Mouse (Mus musculus) kidney, postnatal 0 days (tissue): ENCODE measurements around the gene Cd44. TPM values are rescaled to one million over a fixed set of nuclear protein-coding genes. Genes with fewer than 3 reads are reported as not detected.

ENCODE experiments used
- ATAC-seq: fragments of 200-750 bp; cut with Nextera tagmentation; replicated peaks from 2 replicates; pipeline ENCODE4 v1.8.0; 2017; ENCODE audit warnings: low read depth, moderate number of reproducible peaks, moderate TSS enrichment, moderate library complexity; ENCODE audit not compliant: low FRiP score
- DNase-seq: peaks from one replicate; pipeline ENCODE4 v3.0.0-alpha.2; 2016; ENCODE audit warnings: low spot score
- H3K27ac ChIP-seq: fragments of 300-500 bp; sonication (generic); 2 replicates; pipeline ENCODE4 v1.5.1; 2014; ENCODE audit warnings: mild to moderate bottlenecking
- H3K27me3 ChIP-seq: fragments of 300-500 bp; sonication (generic); 2 replicates; pipeline ENCODE4 v1.6.1; 2014; ENCODE audit warnings: low read length, mixed read lengths; ENCODE audit not compliant: insufficient read depth
- H3K36me3 ChIP-seq: fragments of 300-500 bp; sonication (generic); 2 replicates; pipeline ENCODE4 v1.6.1; 2014; ENCODE audit warnings: low read length, mixed read lengths; ENCODE audit not compliant: insufficient read depth
- H3K4me1 ChIP-seq: fragments of 300-500 bp; sonication (generic); replicated peaks from 2 replicates; pipeline ENCODE4 v1.6.1; 2014; ENCODE audit warnings: antibody characterized with exemption, low read length, mixed read lengths; ENCODE audit not compliant: insufficient read depth
- H3K4me2 ChIP-seq: fragments of 300-500 bp; sonication (generic); 2 replicates; pipeline ENCODE4 v1.6.1; 2014; ENCODE audit warnings: mild to moderate bottlenecking, low read length, moderate library complexity, mixed read lengths
- H3K4me3 ChIP-seq: fragments of 300-500 bp; sonication (generic); replicated peaks from 2 replicates; pipeline ENCODE4 v1.5.1; 2014; ENCODE audit warnings: low read depth, low read length
- H3K9ac ChIP-seq: fragments of 300-500 bp; sonication (generic); 2 replicates; pipeline ENCODE4 v1.6.1; 2014; ENCODE audit warnings: low read depth, low read length
- H3K9me3 ChIP-seq: fragments of 300-500 bp; sonication (generic); replicated peaks from 2 replicates; pipeline ENCODE4 v1.6.1; 2016; ENCODE audit warnings: low read length, inconsistent platforms, mixed read lengths
- CTCF ChIP-seq: IDR thresholded peaks from 2 replicates; pipeline ENCODE4 v1.5.1; 2016; ENCODE audit warnings: antibody characterized with exemption, low read depth, mild to moderate bottlenecking, moderate library complexity
- WGBS: fragments of 180-500 bp; shearing (Covaris S2); extraction: QIAGEN DNeasy Blood & Tissue Kit; methylation state at CpG from one replicate; pipeline ENCODE4 v1.1.7; 2014; 5-methylcytosine and 5-hydroxymethylcytosine counted together
- polyA plus RNA-seq: library from polyadenylated mRNA; unstranded; fragments of >200 nt; fragmentation: Nextera tagmentation; extraction: Ambion mirVana; gene quantifications from 2 replicates; pipeline ENCODE4 v1.2.1, GENCODE M21; 2015

Gene Cd44
- polyA plus RNA-seq, 1 experiment from 2014 or later: 4.0 TPM

DNA sequence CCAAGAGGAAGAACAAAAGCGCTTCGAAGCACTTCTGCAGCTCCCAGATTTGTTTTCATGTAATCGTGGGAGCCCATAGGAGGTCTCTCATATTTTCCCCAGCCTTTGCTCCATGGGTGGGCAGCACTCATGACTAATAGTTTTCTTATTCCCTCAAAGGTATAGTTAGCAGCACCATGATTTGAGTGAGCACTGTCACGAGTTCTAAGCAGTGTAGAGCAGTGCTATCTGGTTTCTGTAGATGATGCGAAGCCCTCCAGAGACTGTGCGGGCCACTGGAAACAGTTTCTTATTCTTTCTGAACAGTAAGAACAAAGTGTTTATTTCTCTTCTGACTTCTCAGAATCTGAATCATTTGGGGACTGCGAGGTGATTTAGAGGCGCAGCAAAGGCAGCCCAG is 80.7 kb downstream of the Cd44 start:
- H3K27me3 ChIP-seq: no peaks in the 10 kb centered on the region
- ATAC-seq (no peak), DNase-seq (no peak)
- WGBS: 73% methylated on average over 8 of the region's 8 CpGs
- H3K36me3 ChIP-seq: no peaks in the 10 kb centered on the region
- H3K9me3 ChIP-seq: no peaks in the 10 kb centered on the region
- 0 out of 2 replicates have a peak, but pooled peaks cover 3% of the 10 kb centered on the region for H3K4me1 ChIP-seq
- H3K27ac ChIP-seq: no peak overlapping the region
- no peak for TF ChIP-seq CTCF
- H3K4me3 ChIP-seq: no peak overlapping the region
- no peak overlapping the region for H3K4me2 ChIP-seq
- H3K9ac ChIP-seq: no peak overlapping the region

DNA sequence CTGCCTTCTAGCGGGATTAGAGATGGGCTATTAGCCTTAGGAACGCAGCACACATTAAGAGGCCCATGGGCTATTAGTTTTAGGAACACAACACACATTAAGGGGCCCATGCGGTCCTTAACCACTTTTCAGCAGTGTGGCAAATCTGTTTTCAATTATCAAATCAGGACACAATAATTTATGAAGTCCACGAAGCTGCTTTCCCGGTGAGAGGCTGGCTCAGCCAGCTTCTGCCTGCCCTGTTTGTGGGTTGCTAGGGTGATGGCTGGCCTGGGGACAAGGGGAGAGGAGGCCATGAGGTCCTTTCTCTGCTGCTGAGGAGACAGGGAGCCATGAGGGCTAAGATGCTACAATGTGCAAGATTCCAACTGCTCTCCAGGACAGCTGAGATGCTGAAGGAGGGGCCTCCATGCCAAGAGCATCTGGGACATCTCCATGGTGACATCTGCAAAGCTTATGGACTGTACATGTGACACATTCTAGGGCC is 81.2 kb downstream of the Cd44 start:
- TF ChIP-seq CTCF: no peak
- ATAC-seq: no peak
- DNase-seq: peak; percentile 60

GRCm38 (mm10) chr2:102815289-102815809 is 86.1 kb downstream of the Cd44 start:
- no peak for TF ChIP-seq CTCF
- H3K9me3 ChIP-seq: no peaks in the 10 kb centered on the region
- no peak overlapping the region for H3K4me3 ChIP-seq
- peak; percentile 92 for DNase-seq
- no peak overlapping the region for H3K4me2 ChIP-seq
- 0 out of 2 replicates have a peak, but pooled peaks cover under 1% of the 10 kb centered on the region for H3K4me1 ChIP-seq
- H3K27ac ChIP-seq: no peak overlapping the region
- H3K36me3 ChIP-seq: no peaks in the 10 kb centered on the region
- WGBS: 12% methylated on average over 6 of the region's 6 CpGs
- ATAC-seq: peak; percentile 89
- no peak overlapping the region for H3K9ac ChIP-seq
- H3K27me3 ChIP-seq: no peaks in the 10 kb centered on the region

More for the DNA sequence above, 81.2 kb downstream of the Cd44 start:
- Histone ChIP-seq H3K27me3 (no peaks in the 10 kb centered on the region), H3K4me3 (no peak overlapping the region), H3K9me3 (no peaks in the 10 kb centered on the region), H3K4me2 (no peak overlapping the region), H3K4me1 (0 out of 2 replicates have a peak, but pooled peaks cover 3% of the 10 kb centered on the region), H3K9ac (no peak overlapping the region), H3K36me3 (no peaks in the 10 kb centered on the region), H3K27ac (no peak overlapping the region)
- WGBS: 45% methylated on average over 5 of the region's 5 CpGs

GRCm38 (mm10) chr2:102812756-102813155 is 88.7 kb downstream of the Cd44 start:
- Histone ChIP-seq H3K4me3 (no peak overlapping the region), H3K27me3 (no peaks in the 10 kb centered on the region), H3K9me3 (no peaks in the 10 kb centered on the region), H3K36me3 (no peaks in the 10 kb centered on the region), H3K9ac (no peak overlapping the region), H3K4me2 (no peak overlapping the region), H3K27ac (no peak overlapping the region), H3K4me1 (no peaks in the 10 kb centered on the region)
- ATAC-seq (no peak), DNase-seq (no peak)
- no peak for TF ChIP-seq CTCF
- WGBS: 68% methylated on average over 4 of the region's 4 CpGs

GRCm38 (mm10) chr2:102809436-102809835 is 92.0 kb downstream of the Cd44 start:
- Histone ChIP-seq H3K4me1 (no peaks in the 10 kb centered on the region), H3K36me3 (no peaks in the 10 kb centered on the region), H3K9ac (no peak overlapping the region), H3K27ac (no peak overlapping the region), H3K9me3 (no peaks in the 10 kb centered on the region), H3K4me2 (no peak overlapping the region), H3K4me3 (no peak overlapping the region), H3K27me3 (no peaks in the 10 kb centered on the region)
- no peak for ATAC-seq
- no peak for DNase-seq
- 81% methylated on average over 1 of the region's 1 CpGs for WGBS
- no peak for TF ChIP-seq CTCF

- Histone ChIP-seq H3K4me2 (no peak overlapping the region), H3K27me3 (no peaks in the 10 kb centered on the region), H3K4me3 (no peak overlapping the region), H3K9me3 (no peaks in the 10 kb centered on the region), H3K9ac (no peak overlapping the region), H3K4me1 (no peaks in the 10 kb centered on the region), H3K36me3 (no peaks in the 10 kb centered on the region), H3K27ac (no peak overlapping the region)
- ATAC-seq (no peak), DNase-seq (no peak)
- TF ChIP-seq CTCF: no peak
- 29% methylated on average over 3 of the region's 3 CpGs for WGBS
These were observed 93.8 kb downstream of the Cd44 start for GRCm38 (mm10) chr2:102807633-102808032.
